Mouse (Mus musculus): ENCODE data around the gene Acot2.

DNA sequence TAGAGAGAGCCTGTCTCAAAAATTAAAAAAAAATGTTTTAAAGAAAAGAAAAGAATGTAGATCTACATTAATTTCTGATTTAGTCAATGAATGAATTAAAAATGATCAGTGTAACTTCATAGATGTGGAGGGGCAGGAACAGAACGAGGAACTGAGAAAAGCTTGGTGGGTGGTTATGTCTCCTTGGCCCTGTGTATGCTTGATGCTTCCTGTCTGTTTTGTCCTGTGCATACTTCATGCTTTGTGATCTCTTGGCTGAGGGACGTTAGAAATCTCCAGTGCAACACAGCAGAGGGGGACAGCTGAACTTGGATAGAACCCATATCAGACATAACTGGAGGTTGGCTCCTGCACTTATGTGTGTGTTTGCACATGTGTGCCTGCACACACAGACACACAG, 9.6 kb downstream of the Acot2 start:
- no peak for TF ChIP-seq POLR2A (IDR thresholded peaks at IDR 0.05; ENCODE audit: low read depth, low read length)
- TF ChIP-seq CTCF (IDR thresholded peaks at IDR 0.05; ENCODE audit: extremely low read depth, insufficient read depth, insufficient read length, insufficient replicate concordance), result no peak

All from spleen, adult 2 months (tissue).